Mouse (Mus musculus) cortical plate, adult 2 months (tissue): ENCODE results near the gene Pus7. TPM values are rescaled to one million over a fixed set of nuclear protein-coding genes. Genes with fewer than 3 reads are reported as not detected.

ENCODE experiments used
- H3K27ac ChIP-seq: fragments of 200-500 bp; 2 replicates; pipeline ENCODE4 v1.5.1; 2012; ENCODE audit warnings: low read length, control low read depth, inconsistent platforms; ENCODE audit not compliant: insufficient read depth
- H3K4me1 ChIP-seq: fragments of 200-500 bp; 2 replicates; pipeline ENCODE4 v1.6.1; 2011; ENCODE audit warnings: low read length; ENCODE audit not compliant: control insufficient read depth, insufficient read depth
- H3K4me3 ChIP-seq: fragments of 200-500 bp; 2 replicates; pipeline ENCODE4 v1.5.1; 2011; ENCODE audit warnings: mild to moderate bottlenecking, low read length, control low read depth; ENCODE audit not compliant: insufficient read depth
- CTCF ChIP-seq: fragments of 200-500 bp; IDR thresholded peaks from 2 replicates; pipeline ENCODE4 v1.5.1; 2011; ENCODE audit warnings: mild to moderate bottlenecking, control low read depth, low read length; ENCODE audit not compliant: insufficient read depth; ENCODE audit errors: extremely low read depth
- POLR2A ChIP-seq: fragments of 200-500 bp; IDR thresholded peaks from 2 replicates; pipeline ENCODE4 v1.6.1; 2011; ENCODE audit warnings: mild to moderate bottlenecking, low read length, control low read depth; ENCODE audit not compliant: insufficient read depth; ENCODE audit errors: extremely low read depth
- polyA plus RNA-seq: library from polyadenylated mRNA; depleted of rRNA; stranded (reverse); fragments of >200 nt; gene quantifications from 2 replicates; pipeline ENCODE4 v1.2.3, GENCODE M21; 2012

The Pus7 gene
- polyA plus RNA-seq, 1 experiment = 17.8 TPM

DNA sequence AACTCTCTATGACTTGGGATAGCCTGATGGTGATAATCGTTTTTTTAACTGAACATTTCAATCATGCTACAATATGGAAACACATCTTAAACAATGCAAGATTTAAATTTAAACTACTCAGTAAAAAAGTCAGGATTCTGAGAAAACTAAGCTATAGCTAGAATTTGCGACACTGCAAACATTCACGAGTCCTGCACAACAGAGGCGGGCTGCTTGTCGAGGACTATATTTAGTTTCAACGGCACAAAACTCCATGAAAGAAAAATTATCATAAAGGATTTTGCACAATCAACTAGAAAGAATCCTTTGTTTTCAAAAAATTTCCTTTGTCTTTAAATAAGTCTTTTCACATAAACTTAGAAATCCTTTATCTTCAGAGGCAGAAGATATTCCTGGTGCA is 21.0 kb downstream of the Pus7 start:
- Histone ChIP-seq H3K27ac (no peak overlapping the region), H3K4me1 (peaks cover 4% of the 10 kb centered on the region), H3K4me3 (no peak overlapping the region)
- TF ChIP-seq CTCF = no peak
- TF ChIP-seq POLR2A = no peak

DNA sequence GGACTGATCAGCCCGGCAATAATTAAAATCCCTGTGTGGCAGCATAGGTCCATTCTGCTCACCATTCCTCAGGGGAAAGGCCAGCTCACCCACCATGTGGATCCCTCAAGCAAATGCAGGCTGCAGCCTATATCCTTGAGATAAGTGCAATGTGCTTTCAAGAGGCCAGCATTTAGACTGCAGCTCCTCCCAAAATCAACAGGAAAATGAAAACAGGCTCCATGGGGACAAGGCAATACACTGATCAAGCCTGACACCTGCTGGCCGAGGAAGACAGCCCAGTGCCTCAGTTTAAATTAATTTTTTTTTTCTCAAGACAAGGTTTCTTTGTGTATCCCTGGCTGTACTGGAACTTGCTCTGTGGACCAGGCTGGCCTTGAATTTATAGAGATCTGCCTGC is 24.9 kb downstream of the Pus7 start:
- TF ChIP-seq POLR2A = no peak
- TF ChIP-seq CTCF = peak; percentile 71
- Histone ChIP-seq H3K27ac (no peak overlapping the region), H3K4me1 (no peaks in the 10 kb centered on the region), H3K4me3 (no peak overlapping the region)

DNA sequence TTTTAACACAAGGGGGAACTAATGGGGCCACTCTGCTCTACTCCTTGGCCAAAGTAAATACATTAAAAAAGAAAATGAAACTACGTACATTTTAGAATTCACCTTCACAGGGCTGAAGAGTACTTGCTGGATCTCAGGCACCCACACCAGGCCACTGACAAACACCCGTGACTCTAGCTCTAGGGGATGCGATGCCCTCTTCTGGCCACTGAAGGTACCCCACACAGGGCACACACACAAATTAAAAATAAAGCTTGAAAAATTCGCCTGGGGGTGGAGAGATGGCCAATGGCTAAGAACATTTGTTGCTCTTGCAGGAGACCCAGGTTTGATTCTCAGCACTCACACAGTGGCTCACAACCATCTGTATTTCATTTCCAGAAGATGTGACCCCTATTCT is 27.1 kb downstream of the Pus7 start:
- TF ChIP-seq CTCF = no peak
- TF ChIP-seq POLR2A = no peak
- Histone ChIP-seq H3K4me3 (no peak overlapping the region), H3K4me1 (no peaks in the 10 kb centered on the region), H3K27ac (no peak overlapping the region)

DNA sequence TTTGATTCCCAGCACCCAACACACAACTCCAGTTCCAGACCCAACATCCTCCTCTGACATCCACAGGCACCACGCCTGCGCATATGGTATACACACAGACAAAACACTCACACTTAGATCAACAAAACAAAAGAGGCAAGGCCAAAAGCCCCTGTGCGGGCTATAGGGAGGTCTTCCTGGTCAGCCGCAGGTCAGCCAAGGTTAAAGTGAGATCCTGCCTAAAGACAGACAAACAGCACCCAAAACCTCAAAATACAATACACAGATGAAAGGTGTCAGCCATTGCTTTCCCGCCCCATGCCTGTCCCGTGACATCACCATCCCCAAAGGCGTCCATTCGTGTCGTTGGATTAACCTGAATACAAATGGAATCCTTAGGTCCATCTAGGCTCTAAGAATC is 27.9 kb downstream of the Pus7 start:
- Histone ChIP-seq H3K4me3 (no peak overlapping the region), H3K27ac (no peak overlapping the region), H3K4me1 (no peaks in the 10 kb centered on the region)
- TF ChIP-seq CTCF (no peak), POLR2A (no peak)

DNA sequence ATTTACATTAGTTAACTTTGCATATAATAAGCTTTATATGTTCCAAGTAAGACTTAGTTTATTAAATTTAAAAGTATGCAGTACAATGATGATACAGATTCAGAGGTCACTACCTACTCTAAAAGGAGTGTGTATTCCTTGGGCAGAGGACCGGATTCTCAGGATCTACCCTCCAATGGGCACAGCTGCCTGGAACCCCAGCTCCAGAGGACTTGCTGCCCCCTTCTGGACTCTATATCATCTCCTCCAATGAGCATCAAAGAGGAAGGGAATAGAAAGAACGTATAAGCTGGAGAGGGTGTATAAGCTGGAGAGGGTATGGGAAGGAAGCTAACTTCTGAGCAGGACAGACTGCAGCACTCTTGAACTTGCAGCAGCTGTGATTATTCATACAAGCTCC is 33.6 kb downstream of the Pus7 start:
- no peak for TF ChIP-seq CTCF
- no peak for TF ChIP-seq POLR2A
- no peaks in the 10 kb centered on the region for H3K4me1 ChIP-seq
- no peak overlapping the region for H3K27ac ChIP-seq
- no peak overlapping the region for H3K4me3 ChIP-seq

DNA sequence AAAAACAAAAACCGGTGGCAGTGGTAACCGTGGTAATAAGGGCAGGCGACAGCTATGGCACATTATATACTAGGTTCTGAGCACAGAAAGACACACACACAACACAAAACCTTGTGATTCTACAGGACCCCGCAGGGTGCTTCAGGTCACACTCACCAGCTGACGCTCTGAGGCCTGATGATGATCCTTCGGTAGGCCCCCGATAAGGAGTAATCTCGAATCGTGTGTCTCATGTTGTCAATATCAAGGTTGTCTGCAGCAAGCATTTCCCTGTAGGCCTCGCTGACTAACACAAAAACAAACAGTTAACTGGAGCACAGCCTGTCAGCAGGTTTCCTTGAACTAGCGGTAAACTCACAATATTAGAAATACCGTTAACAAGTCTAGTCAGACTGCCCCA is 40.2 kb downstream of the Pus7 start:
- TF ChIP-seq CTCF (no peak), POLR2A (no peak)
- no peaks in the 10 kb centered on the region for H3K4me1 ChIP-seq
- no peak overlapping the region for H3K4me3 ChIP-seq
- no peak overlapping the region for H3K27ac ChIP-seq

DNA sequence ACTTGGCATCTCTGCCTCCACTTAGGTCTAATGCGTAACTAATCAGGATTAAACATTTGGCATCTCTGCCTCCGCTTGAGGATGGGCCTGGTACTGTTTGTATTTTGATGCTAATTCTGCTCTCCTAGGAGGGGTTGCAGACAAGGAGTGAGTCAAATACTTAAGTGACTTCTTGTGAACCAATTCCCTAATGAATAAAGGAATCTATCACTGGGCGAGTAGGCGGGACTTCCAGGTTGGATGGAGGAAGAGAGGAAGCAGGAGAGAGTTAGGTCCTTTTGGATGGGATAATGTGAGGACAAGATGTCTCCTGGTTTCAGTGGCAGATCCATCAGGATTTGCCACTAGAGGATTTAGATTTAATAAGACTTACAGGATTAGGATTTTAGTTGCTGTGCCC is 46.4 kb downstream of the Pus7 start:
- Histone ChIP-seq H3K4me3 (no peak overlapping the region), H3K4me1 (no peaks in the 10 kb centered on the region), H3K27ac (no peak overlapping the region)
- no peak for TF ChIP-seq CTCF
- TF ChIP-seq POLR2A = no peak

DNA sequence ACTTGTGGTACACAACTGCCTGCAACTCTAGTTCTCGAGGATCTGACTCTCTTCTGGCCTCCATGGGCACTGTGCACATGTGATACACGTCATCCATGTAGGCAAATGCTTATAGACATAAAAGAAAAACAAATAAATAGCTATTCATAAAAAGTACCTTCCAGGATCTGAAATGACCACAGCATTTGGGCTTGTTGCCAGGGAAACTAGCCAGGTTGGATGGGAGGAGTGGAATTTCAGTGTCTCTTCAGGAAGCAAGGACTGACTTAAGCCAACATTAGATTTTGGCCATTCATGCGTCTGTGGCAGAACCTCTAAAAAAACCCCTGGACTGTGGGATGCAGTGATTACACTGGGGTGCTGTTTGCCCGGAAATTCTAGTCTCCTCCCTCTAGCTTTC is 47.1 kb downstream of the Pus7 start:
- TF ChIP-seq CTCF = no peak
- no peak for TF ChIP-seq POLR2A
- Histone ChIP-seq H3K27ac (no peak overlapping the region), H3K4me1 (no peaks in the 10 kb centered on the region)

DNA sequence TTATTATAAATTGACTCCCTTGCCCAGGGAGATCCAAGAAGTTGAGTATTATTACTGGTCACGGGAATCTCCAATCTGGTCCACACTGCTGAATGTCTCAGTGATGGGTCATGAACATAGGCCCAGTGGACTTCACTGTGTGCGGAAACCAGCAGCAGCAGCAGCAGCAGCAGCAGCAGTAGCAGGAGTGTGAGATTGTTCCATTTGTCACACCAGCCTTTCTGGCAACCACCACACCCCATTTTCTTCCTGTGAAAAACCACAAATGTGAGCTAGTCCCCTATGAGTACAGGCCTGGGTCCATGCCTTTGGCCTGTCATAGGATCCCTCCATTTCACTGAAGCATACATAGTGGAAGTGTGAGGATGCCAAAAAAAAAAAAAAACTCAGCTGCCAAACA is 61.6 kb downstream of the Pus7 start:
- no peak overlapping the region for H3K27ac ChIP-seq
- no peak overlapping the region for H3K4me3 ChIP-seq
- H3K4me1 ChIP-seq = no peaks in the 10 kb centered on the region
- TF ChIP-seq POLR2A (no peak), CTCF (no peak)

More for the DNA sequence above, 47.1 kb downstream of the Pus7 start:
- no peak overlapping the region for H3K4me3 ChIP-seq

DNA sequence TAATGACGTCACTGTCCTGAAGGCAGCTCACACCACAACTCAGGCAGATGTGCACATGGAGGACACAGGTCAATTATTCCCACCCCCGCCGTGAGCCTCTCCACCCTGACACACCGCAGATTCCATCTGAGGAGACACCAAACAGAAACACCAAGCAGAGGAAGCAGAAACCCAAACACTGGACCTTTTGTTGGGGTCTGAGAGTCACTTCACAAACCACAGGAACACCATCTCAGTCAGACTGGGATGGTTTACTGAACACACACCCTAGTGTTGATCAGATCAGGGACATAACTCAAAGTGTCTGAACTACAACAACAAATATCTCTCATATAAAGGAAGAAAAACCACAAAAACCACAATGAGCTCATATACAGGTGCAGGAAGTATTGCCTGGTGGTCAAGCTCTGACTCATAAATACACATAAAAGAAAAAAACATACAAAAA is 64.6 kb downstream of the Pus7 start:
- H3K27ac ChIP-seq = no peak overlapping the region
- H3K4me3 ChIP-seq = no peak overlapping the region
- H3K4me1 ChIP-seq = no peaks in the 10 kb centered on the region
- TF ChIP-seq CTCF = no peak
- no peak for TF ChIP-seq POLR2A

DNA sequence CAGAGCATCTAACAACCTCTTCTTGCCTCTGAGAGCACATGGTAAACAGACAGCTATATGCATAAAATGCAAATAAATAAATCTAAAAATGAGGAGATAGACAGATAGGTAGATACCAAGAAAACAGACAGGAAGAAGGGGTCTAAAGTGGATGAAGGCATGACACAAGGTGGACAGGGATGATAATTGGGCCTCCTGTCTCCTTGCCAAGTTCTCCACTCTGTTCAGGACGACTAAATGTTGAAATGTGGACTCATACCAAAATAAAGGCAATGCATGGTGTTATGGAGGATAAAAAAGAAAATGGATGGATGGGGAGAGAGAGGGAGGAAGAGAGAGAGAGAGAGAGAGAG is 65.4 kb downstream of the Pus7 start:
- Histone ChIP-seq H3K4me1 (no peaks in the 10 kb centered on the region), H3K27ac (no peak overlapping the region), H3K4me3 (no peak overlapping the region)
- TF ChIP-seq POLR2A (no peak), CTCF (no peak)
